Mouse (Mus musculus) ovary, adult 10 weeks (tissue): ENCODE measurements around the gene D630036H23Rik. TPM values are rescaled to one million over a fixed set of nuclear protein-coding genes. Genes with fewer than 3 reads are reported as not detected.

Experiments used
- polyA plus RNA-seq: library from polyadenylated mRNA; stranded (reverse); fragments of 350-450 nt; fragmentation: Illumina TruSeq; extraction: RNeasy Lipid Tissue Mini Kit (QIAGEN cat#74804); gene quantifications from one replicate; pipeline ENCODE4 v1.2.3, GENCODE M21; 2014

The D630036H23Rik gene
- polyA plus RNA-seq: 0.54 TPM

GRCm38 (mm10) chr12:36381441-36382340 is at the start of gene D630036H23Rik, which contains the start of gene Ispd:
D630036H23Rik (minus strand) TSS chr12:36382181.
Ispd (plus strand) TSS chr12:36381450.

Other genes starting within 250 kb of the D630036H23Rik start
- 65.5 TPM for gene Ankmy2, start 225.1 kb downstream of the D630036H23Rik start, polyA plus RNA-seq
- gene Bzw2, start 224.1 kb downstream of the D630036H23Rik start, polyA plus RNA-seq: 78.5 TPM
- gene Lrrc72, start 128.8 kb downstream of the D630036H23Rik start, polyA plus RNA-seq: not detected
- gene Sostdc1, start 68.0 kb downstream of the D630036H23Rik start, polyA plus RNA-seq: not detected
- 16.8 TPM for gene Ispd, start 731 bp downstream of the D630036H23Rik start, polyA plus RNA-seq